Mouse (Mus musculus): ENCODE data around the gene Sparcl1.

- TF ChIP-seq CTCF (IDR thresholded peaks at IDR 0.05; ENCODE audit: low read depth, low read length): no peak
- TF ChIP-seq POLR2A (IDR thresholded peaks at IDR 0.05; ENCODE audit: extremely low read depth, insufficient read depth, low read length): no peak
Observed at GRCm38 (mm10) chr5:104095416-104096077, 18.0 kb downstream of the Sparcl1 start.

Measured in liver, adult 2 months (tissue).